14 mouse cellular contexts compared by ENCODE assay signal in genomic region chr8:95848061-95848551, GRCm38 (mm10). TPM values are rescaled to one million over a fixed set of nuclear protein-coding genes. Genes with fewer than 3 reads are reported as not detected.
DNase-seq lines count a peak whose midpoint lies in the region; ATAC-seq lines count a peak whose summit lies in the region.
"Had no signal": no experiment of that assay in that cellular context is flagged by ENCODE, and none has a peak within 500 bp of the region (broad histone marks: within the 10 kb centered on the region; RNA-seq: fewer than 3 reads in every experiment).

No protein-coding gene starts in this region.

- peak; percentile 35 for DNase-seq in layer of hippocampus, adult 11-12 months (ENCODE audit: low spot score)
- no peak for DNase-seq in layer of hippocampus, postnatal 25 days (ENCODE audit: extremely low spot score in 1 of 2, low spot score in 1 of 2)
- DNase-seq in 416B (ENCODE audit: low read depth) = peak; percentile 67
- DNase-seq in ES-CJ7 (ENCODE audit: low read depth, low spot score) = peak; percentile 62
- no peak for DNase-seq in adrenal gland, postnatal 36 days
- DNase-seq in embryo, embryonic 11 days = no peak
- DNase-seq in adrenal gland, adult 18-20 months (ENCODE audit: low spot score in 2 of 2) = no peak
- DNase-seq: adrenal gland, postnatal 25 days; cerebellum, adult 11 months; gastrocnemius, postnatal 36 days; kidney, adult 18-20 months; lung, adult 18-20 months had no signal

- peak; percentile 27; the same call in 1 of the 2 replicates for ATAC-seq in common myeloid progenitor, adult 5-6 weeks (replicated peaks; ENCODE audit: low read depth, poor library complexity, severe bottlenecking)
- ATAC-seq: CD4-positive, CD25-positive, alpha-beta regulatory T cell, adult 4 months had no signal

RNA-seq across cellular contexts. Expression of gene Slc38a7, which starts 5.2 kb away (rescaled TPM):
- 10 to 100 TPM; 29.1 to 31.1 TPM for total RNA-seq in layer of hippocampus, postnatal 25 days (2021)
- 1.4 and 2.9 TPM in 2 replicates for total RNA-seq in common myeloid progenitor, adult 5-6 weeks (2017)
- total RNA-seq in adrenal gland, postnatal 36 days (2021) = 10 to 100 TPM; 17.6 to 22.1 TPM
- 10 to 100 TPM; 13.3 to 20.4 TPM for total RNA-seq in adrenal gland, adult 18-20 months (2021)

RNA-seq across cellular contexts. Expression of gene Sap18b, which starts 23.0 kb away (rescaled TPM):
- total RNA-seq in layer of hippocampus, postnatal 25 days (2021) = 100 to 1,000 TPM; 121 to 139 TPM
- 290 and 291 TPM in 2 replicates for total RNA-seq in common myeloid progenitor, adult 5-6 weeks (2017)
- 100 to 1,000 TPM; 170 to 181 TPM for total RNA-seq in adrenal gland, postnatal 36 days (2021)
- total RNA-seq in adrenal gland, adult 18-20 months (2021) = 100 to 1,000 TPM; 163 to 197 TPM

RNA-seq across cellular contexts. Expression of gene Got2, which starts 40.2 kb away (rescaled TPM):
- total RNA-seq in layer of hippocampus, postnatal 25 days (2021) = 100 to 1,000 TPM; 228 to 234 TPM
- 102 and 113 TPM in 2 replicates for total RNA-seq in common myeloid progenitor, adult 5-6 weeks (2017)
- total RNA-seq in adrenal gland, postnatal 36 days (2021) = 100 to 1,000 TPM; 122 to 138 TPM
- 100 to 1,000 TPM; 103 to 127 TPM for total RNA-seq in adrenal gland, adult 18-20 months (2021)

RNA-seq across cellular contexts. Expression of gene Cnot1, which starts 40.8 kb away (rescaled TPM):
- 100 to 1,000 TPM; 121 to 133 TPM for total RNA-seq in layer of hippocampus, postnatal 25 days (2021)
- total RNA-seq in common myeloid progenitor, adult 5-6 weeks (2017) = 172 and 219 TPM in 2 replicates
- total RNA-seq in adrenal gland, postnatal 36 days (2021) = 100 to 1,000 TPM; 148 to 168 TPM
- 100 to 1,000 TPM; 119 to 147 TPM for total RNA-seq in adrenal gland, adult 18-20 months (2021)

Comparison
In these comparisons a context has a peak if more than half of its experiments do, and no peak if none do; other contexts are left out.
1. DNase-seq: peak in layer of hippocampus, adult 11-12 months (single experiment), 416B (single experiment) and ES-CJ7 (single experiment); none in layer of hippocampus, postnatal 25 days (0 of 2), adrenal gland, postnatal 36 days (0 of 2), embryo, embryonic 11 days (single experiment) and adrenal gland, adult 18-20 months (0 of 2).